Comparison of ENCODE assay signal across 14 mouse cellular contexts in the genomic region with DNA sequence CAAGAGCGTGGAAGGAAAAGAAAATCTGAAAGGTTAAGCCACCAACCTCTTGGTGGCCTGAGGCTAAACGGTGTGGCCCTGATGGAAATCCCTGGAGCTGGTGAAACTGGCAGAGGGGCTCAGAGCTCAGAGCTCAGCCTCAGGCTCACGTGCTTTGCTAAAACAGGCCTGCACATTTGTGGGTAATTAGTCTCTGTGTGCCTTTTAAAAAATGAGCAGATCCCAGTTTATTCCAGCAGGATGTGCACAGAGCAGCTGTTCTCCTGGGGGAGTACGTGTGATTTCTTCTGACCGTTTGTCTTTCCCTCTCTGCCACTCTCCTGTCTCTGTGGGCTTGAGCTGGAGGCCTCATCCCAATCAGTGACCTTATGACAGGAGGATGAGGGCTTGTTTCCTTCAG. TPM values are rescaled to one million over a fixed set of nuclear protein-coding genes. Genes with fewer than 3 reads are reported as not detected.
DNase-seq lines count a peak whose midpoint lies in the region; ATAC-seq and TF ChIP-seq lines count a peak whose summit lies in the region.
"Had no signal": no experiment of that assay in that cellular context is flagged by ENCODE, and none has a peak within 500 bp of the region (broad histone marks: within the 10 kb centered on the region; RNA-seq: fewer than 3 reads in every experiment).

No protein-coding gene starts in this region.

- no peak for TF ChIP-seq POLR2A in cerebellum, adult 2 months (IDR thresholded peaks at IDR 0.05; ENCODE audit: borderline replicate concordance, insufficient read depth, low read length)

- no peak for DNase-seq in cerebellum, adult 2 months
- DNase-seq in cerebellum, adult 11 months: no peak
- no peak for DNase-seq in midbrain, embryonic 11.5 days (ENCODE audit: low spot score, missing footprints)
- no peak for DNase-seq in hindbrain, postnatal 0 days (ENCODE audit: low spot score)
- no peak for DNase-seq in thymus, postnatal 10 days (ENCODE audit: low spot score in 2 of 2)
- DNase-seq in testis, postnatal 10 days (ENCODE audit: low spot score): no peak
- DNase-seq in adrenal gland, postnatal 4 days (ENCODE audit: low spot score in 2 of 2): no peak
- DNase-seq: lung, postnatal 36 days; thymus, adult 2 months had no signal

- H3K27me3 ChIP-seq in cerebellum, adult 2 months (ENCODE audit: control insufficient read depth, insufficient read depth, low read length): no peaks in the 10 kb centered on the region
- no peaks in the 10 kb centered on the region for H3K27me3 ChIP-seq in midbrain, embryonic 12.5 days
- H3K27me3 ChIP-seq in midbrain, embryonic 11.5 days (ENCODE audit: control insufficient read depth, insufficient read depth, low read length): no peaks in the 10 kb centered on the region; the same call in 1 of the 2 replicates
- H3K27me3 ChIP-seq in hindbrain, postnatal 0 days (ENCODE audit: insufficient read depth, low read length): no peaks in the 10 kb centered on the region
- H3K27me3 ChIP-seq: limb, embryonic 13.5 days had no signal

- 31% methylated on average over 5 of the region's 5 CpGs for WGBS in cerebellum, adult 2 months
- 45% methylated on average over 5 of the region's 5 CpGs for WGBS in midbrain, embryonic 12.5 days
- WGBS in midbrain, embryonic 11.5 days: 62% methylated on average over 5 of the region's 5 CpGs
- WGBS in hindbrain, postnatal 0 days: 34% methylated on average over 5 of the region's 5 CpGs

- peaks cover 60% of the 10 kb centered on the region for H3K4me1 ChIP-seq in cerebellum, adult 2 months (ENCODE audit: control insufficient read depth, insufficient read depth, low read length)
- peaks cover 8% of the 10 kb centered on the region; the same call in 1 of the 2 replicates for H3K4me1 ChIP-seq in midbrain, embryonic 12.5 days
- no peaks in the 10 kb centered on the region for H3K4me1 ChIP-seq in midbrain, embryonic 11.5 days (ENCODE audit: control insufficient read depth, insufficient read depth, low read length)
- H3K4me1 ChIP-seq in hindbrain, postnatal 0 days (ENCODE audit: insufficient read depth, low read length): peaks cover 27% of the 10 kb centered on the region

- no peak overlapping the region for H3K9ac ChIP-seq in midbrain, embryonic 12.5 days (replicated peaks)
- no peak overlapping the region for H3K9ac ChIP-seq in midbrain, embryonic 11.5 days (ENCODE audit: low read length)
- no peak overlapping the region for H3K9ac ChIP-seq in hindbrain, postnatal 0 days (replicated peaks; ENCODE audit: low read length)
- H3K9ac ChIP-seq: limb, embryonic 13.5 days had no signal

- no peak for TF ChIP-seq CTCF in cerebellum, adult 2 months (IDR thresholded peaks at IDR 0.05; ENCODE audit: borderline replicate concordance, insufficient read depth, low read depth, low read length)
- no peak; the same call in 1 of the 2 replicates for TF ChIP-seq CTCF in hindbrain, postnatal 0 days (IDR thresholded peaks at IDR 0.05; ENCODE audit: low read depth)

- H3K9me3 ChIP-seq in midbrain, embryonic 12.5 days: no peaks in the 10 kb centered on the region
- no peaks in the 10 kb centered on the region for H3K9me3 ChIP-seq in midbrain, embryonic 11.5 days (ENCODE audit: control insufficient read depth, low read length)
- no peaks in the 10 kb centered on the region for H3K9me3 ChIP-seq in hindbrain, postnatal 0 days (ENCODE audit: low read length)
- H3K9me3 ChIP-seq: limb, embryonic 13.5 days had no signal

- H3K4me3 ChIP-seq in cerebellum, adult 2 months (replicated peaks; ENCODE audit: insufficient read depth, low read depth, low read length): no peak overlapping the region
- no peak overlapping the region for H3K4me3 ChIP-seq in midbrain, embryonic 12.5 days
- no peak overlapping the region for H3K4me3 ChIP-seq in midbrain, embryonic 11.5 days (ENCODE audit: low read depth, low read length)
- H3K4me3 ChIP-seq in hindbrain, postnatal 0 days (ENCODE audit: low read length): no peak overlapping the region
- H3K4me3 ChIP-seq: limb, embryonic 13.5 days had no signal

- ATAC-seq in midbrain, embryonic 12.5 days (ENCODE audit: low FRiP score, low read depth): no peak
- ATAC-seq in midbrain, embryonic 11.5 days (ENCODE audit: low FRiP score): no peak
- ATAC-seq in hindbrain, postnatal 0 days: peak; percentile 8; the same call in 1 of the 2 replicates
- ATAC-seq: activated CD4-positive, CD25-positive, alpha-beta regulatory T cell, adult 4 months had no signal

- H3K27ac ChIP-seq in cerebellum, adult 2 months (ENCODE audit: insufficient read depth, low read length): peak overlapping the region; percentile 18
- peak overlapping the region; percentile 27 for H3K27ac ChIP-seq in midbrain, embryonic 12.5 days (replicated peaks)
- H3K27ac ChIP-seq in midbrain, embryonic 11.5 days (ENCODE audit: low read depth, low read length): no peak overlapping the region
- peak overlapping the region; percentile 76 for H3K27ac ChIP-seq in hindbrain, postnatal 0 days
- H3K27ac ChIP-seq: limb, embryonic 13.5 days had no signal

- H3K36me3 ChIP-seq in midbrain, embryonic 12.5 days: no peaks in the 10 kb centered on the region
- H3K36me3 ChIP-seq in midbrain, embryonic 11.5 days (ENCODE audit: control insufficient read depth, insufficient read depth, low read length): no peaks in the 10 kb centered on the region
- H3K36me3 ChIP-seq in hindbrain, postnatal 0 days (ENCODE audit: insufficient read depth, low read length): no peaks in the 10 kb centered on the region
- H3K36me3 ChIP-seq: limb, embryonic 13.5 days had no signal

- H3K4me2 ChIP-seq in midbrain, embryonic 12.5 days (replicated peaks): no peak overlapping the region
- H3K4me2 ChIP-seq in midbrain, embryonic 11.5 days: no peak overlapping the region
- H3K4me2 ChIP-seq in hindbrain, postnatal 0 days (ENCODE audit: low read depth, low read length): no peak overlapping the region; the same call in 1 of the 2 replicates
- H3K4me2 ChIP-seq: heart, embryonic 11.5 days; limb, embryonic 13.5 days had no signal

RNA-seq across cellular contexts. Expression of gene Phactr3, which starts 35.4 kb away (rescaled TPM):
- polyA plus RNA-seq in cerebellum, adult 2 months (2012; rRNA removed): 75.5 and 79.8 TPM in 2 replicates
- polyA plus RNA-seq in midbrain, embryonic 12.5 days (2016; fragmentation: Nextera tagmentation; extraction: Ambion mirVana): 19.1 and 20.0 TPM in 2 replicates
- 11.7 and 13.9 TPM in 2 replicates for polyA plus RNA-seq in midbrain, embryonic 11.5 days (2014; fragmentation: Nextera tagmentation; extraction: Ambion mirVana)
- 70.4 and 92.7 TPM in 2 replicates for total RNA-seq in hindbrain, postnatal 0 days (2014; rRNA removed)
- polyA plus RNA-seq in hindbrain, postnatal 0 days (2015; fragmentation: Nextera tagmentation; extraction: Ambion mirVana): 66.2 and 67.2 TPM in 2 replicates
- total RNA-seq in adrenal gland, postnatal 4 days (2021): 1 to 10 TPM; 7.3 to 8.2 TPM
- total RNA-seq: hematopoietic stem cell, adult 5-6 weeks had no signal
